8 mouse cellular contexts compared by ENCODE assay signal in genomic region chr19:53528131-53528621, GRCm38 (mm10). TPM values are rescaled to one million over a fixed set of nuclear protein-coding genes. Genes with fewer than 3 reads are reported as not detected.
DNase-seq lines count a peak whose midpoint lies in the region; ATAC-seq and TF ChIP-seq lines count a peak whose summit lies in the region.

No protein-coding gene starts in this region.

- H3K9me3 ChIP-seq in embryonic facial prominence, embryonic 13.5 days = no peaks in the 10 kb centered on the region
- H3K9me3 ChIP-seq in limb, embryonic 11.5 days (ENCODE audit: control insufficient read depth, low read length) = no peaks in the 10 kb centered on the region
- no peaks in the 10 kb centered on the region for H3K9me3 ChIP-seq in neural tube, embryonic 15.5 days (replicated peaks)

- no peak for TF ChIP-seq CTCF in left cerebral cortex, adult 2 months (IDR thresholded peaks at IDR 0.05)

- no peak for ATAC-seq in embryonic facial prominence, embryonic 13.5 days (ENCODE audit: insufficient number of reproducible peaks, insufficient read depth, low FRiP score, low TSS enrichment, low read depth)
- no peak; the same call in 1 of the 2 replicates for ATAC-seq in limb, embryonic 11.5 days (ENCODE audit: insufficient number of reproducible peaks, low FRiP score, low TSS enrichment, low read depth)
- ATAC-seq in neural tube, embryonic 15.5 days (ENCODE audit: low FRiP score) = peak; percentile 29; the same call in 1 of the 2 replicates
- no peak for ATAC-seq in megakaryocyte progenitor cell, adult 5-6 weeks (replicated peaks; ENCODE audit: poor library complexity)

- H3K4me3 ChIP-seq in left cerebral cortex, adult 2 months = peak overlapping the region; percentile 80
- peak overlapping the region; percentile 69 for H3K4me3 ChIP-seq in embryonic facial prominence, embryonic 13.5 days
- peak overlapping the region; percentile 61 for H3K4me3 ChIP-seq in limb, embryonic 11.5 days (ENCODE audit: low read depth, low read length)
- H3K4me3 ChIP-seq in neural tube, embryonic 15.5 days (replicated peaks) = peak overlapping the region; percentile 65

- no peak for DNase-seq in left cerebral cortex, adult 2 months (ENCODE audit: extremely low spot score in 1 of 2, low spot score in 2 of 2)
- DNase-seq in left cerebral cortex, adult 9 months (ENCODE audit: low spot score in 2 of 2) = no peak
- no peak for DNase-seq in limb, embryonic 11.5 days (ENCODE audit: low spot score)
- no peak for DNase-seq in natural killer cell, adult 2 months (ENCODE audit: low spot score in 2 of 2)
- no peak for DNase-seq in cerebellum, postnatal 14 days

- peak overlapping the region; percentile 77 for H3K9ac ChIP-seq in embryonic facial prominence, embryonic 13.5 days
- peak overlapping the region; percentile 67 for H3K9ac ChIP-seq in limb, embryonic 11.5 days (ENCODE audit: low read length)
- H3K9ac ChIP-seq in neural tube, embryonic 15.5 days (replicated peaks) = peak overlapping the region; percentile 60

- no peaks in the 10 kb centered on the region for H3K36me3 ChIP-seq in embryonic facial prominence, embryonic 13.5 days
- H3K36me3 ChIP-seq in limb, embryonic 11.5 days (ENCODE audit: control insufficient read depth, insufficient read depth, low read length) = no peaks in the 10 kb centered on the region
- no peaks in the 10 kb centered on the region for H3K36me3 ChIP-seq in neural tube, embryonic 15.5 days

- under 1% methylated on average over 13 of the region's 13 CpGs for WGBS in embryonic facial prominence, embryonic 13.5 days
- 1% methylated on average over 13 of the region's 13 CpGs for WGBS in limb, embryonic 11.5 days
- 1% methylated on average over 13 of the region's 13 CpGs for WGBS in neural tube, embryonic 15.5 days

- H3K4me1 ChIP-seq in embryonic facial prominence, embryonic 13.5 days = peaks cover 23% of the 10 kb centered on the region
- peaks cover 11% of the 10 kb centered on the region; the same call in 1 of the 2 replicates for H3K4me1 ChIP-seq in limb, embryonic 11.5 days (ENCODE audit: control insufficient read depth, insufficient read depth, low read length)
- H3K4me1 ChIP-seq in neural tube, embryonic 15.5 days = peaks cover 25% of the 10 kb centered on the region

- peaks cover 27% of the 10 kb centered on the region for H3K27me3 ChIP-seq in embryonic facial prominence, embryonic 13.5 days
- H3K27me3 ChIP-seq in limb, embryonic 11.5 days (ENCODE audit: control insufficient read depth, insufficient read depth, low read length) = no peaks in the 10 kb centered on the region
- H3K27me3 ChIP-seq in neural tube, embryonic 15.5 days (replicated peaks) = peaks cover 35% of the 10 kb centered on the region

- peak overlapping the region; percentile 89 for H3K4me2 ChIP-seq in embryonic facial prominence, embryonic 13.5 days
- H3K4me2 ChIP-seq in limb, embryonic 11.5 days (ENCODE audit: low read depth, severe bottlenecking) = peak overlapping the region; percentile 89
- H3K4me2 ChIP-seq in neural tube, embryonic 15.5 days = peak overlapping the region; percentile 85

- H3K27ac ChIP-seq in left cerebral cortex, adult 2 months = peak overlapping the region; percentile 84
- no peak overlapping the region for H3K27ac ChIP-seq in embryonic facial prominence, embryonic 13.5 days
- H3K27ac ChIP-seq in limb, embryonic 11.5 days (replicated peaks; ENCODE audit: low read depth, low read length) = no peak overlapping the region
- no peak overlapping the region for H3K27ac ChIP-seq in neural tube, embryonic 15.5 days (replicated peaks)

- intact Hi-C loops in left cerebral cortex, adult 2 months (cut with DNase I) = no loop called here

RNA-seq across cellular contexts. Expression of gene Dusp5, which starts 0.7 kb away (rescaled TPM):
- total RNA-seq in left cerebral cortex, adult 2 months (2021) = 10 to 100 TPM; 16.7 to 26.9 TPM
- 1.1 and 2.0 TPM in 2 replicates for polyA plus RNA-seq in embryonic facial prominence, embryonic 13.5 days (2015; fragmentation: Nextera tagmentation; extraction: Ambion mirVana)
- polyA plus RNA-seq in limb, embryonic 11.5 days (2014; fragmentation: Nextera tagmentation; extraction: Ambion mirVana) = 3.5 and 3.8 TPM in 2 replicates
- 3.8 and 6.5 TPM in 2 replicates for polyA plus RNA-seq in neural tube, embryonic 15.5 days (2015; fragmentation: Nextera tagmentation; extraction: Ambion mirVana)
- total RNA-seq in megakaryocyte progenitor cell, adult 5-6 weeks (2015) = 6.8 and 7.1 TPM in 2 replicates
- 3.4 and 6.0 TPM in 2 replicates for total RNA-seq in megakaryocyte progenitor cell, adult 5-6 weeks (2017)
